In genomic region chr7:100190778-100191177, GRCm38 (mm10) we compare ENCODE assay signal across 8 mouse cellular contexts. TPM values are rescaled to one million over a fixed set of nuclear protein-coding genes. Genes with fewer than 3 reads are reported as not detected.
A peak's percentile ranks its signal among the peaks of the same experiment; 100 is the strongest.
DNase-seq lines count a peak whose midpoint lies in the region; ATAC-seq lines count a peak whose summit lies in the region.

No protein-coding gene starts in this region.

- no peak overlapping the region for H3K27ac ChIP-seq in liver, embryonic 12.5 days
- no peak overlapping the region for H3K27ac ChIP-seq in neural tube, embryonic 14.5 days (ENCODE audit: low read depth, low read length)

- no peaks in the 10 kb centered on the region for H3K4me1 ChIP-seq in liver, embryonic 12.5 days
- H3K4me1 ChIP-seq in neural tube, embryonic 14.5 days (ENCODE audit: control insufficient read depth, insufficient read depth, low read length): no peaks in the 10 kb centered on the region

- H3K36me3 ChIP-seq in liver, embryonic 12.5 days: no peaks in the 10 kb centered on the region
- H3K36me3 ChIP-seq in neural tube, embryonic 14.5 days (ENCODE audit: control insufficient read depth, insufficient read depth, low read length): no peaks in the 10 kb centered on the region

- ATAC-seq in erythroblast, adult 5-6 weeks (replicated peaks; ENCODE audit: low FRiP score, poor library complexity, severe bottlenecking): peak; percentile 75
- ATAC-seq in inflammation-experienced regulatory T-cells, adult 6 months: peak; percentile 54
- 0 out of 2 replicates have a peak, but pooled peaks have one; percentile 37 for ATAC-seq in liver, embryonic 12.5 days
- peak; percentile 66; the same call in 1 of the 2 replicates for ATAC-seq in neural tube, embryonic 14.5 days (ENCODE audit: low read depth)

- H3K27me3 ChIP-seq in liver, embryonic 12.5 days (replicated peaks): peaks cover 12% of the 10 kb centered on the region
- no peaks in the 10 kb centered on the region for H3K27me3 ChIP-seq in neural tube, embryonic 14.5 days (ENCODE audit: control insufficient read depth, insufficient read depth, low read length)

- H3K9ac ChIP-seq in liver, embryonic 12.5 days: no peak overlapping the region
- H3K9ac ChIP-seq in neural tube, embryonic 14.5 days (replicated peaks; ENCODE audit: low read depth, low read length): no peak overlapping the region

- WGBS in liver, embryonic 12.5 days (ENCODE audit: insufficient replicate concordance): 3% methylated on average over 4 of the region's 4 CpGs
- WGBS in neural tube, embryonic 14.5 days: 7% methylated on average over 4 of the region's 4 CpGs

- H3K4me3 ChIP-seq in liver, embryonic 12.5 days: no peak overlapping the region
- no peak overlapping the region for H3K4me3 ChIP-seq in neural tube, embryonic 14.5 days (ENCODE audit: low read depth, low read length)

- DNase-seq in urinary bladder, postnatal 25 days (ENCODE audit: low spot score): peak; percentile 66
- DNase-seq in urinary bladder, postnatal 10 days (ENCODE audit: low spot score): no peak
- peak; percentile 80 for DNase-seq in brain, adult 2 months (ENCODE audit: low read depth, low spot score)
- peak; percentile 37 to 41 for DNase-seq in urinary bladder, postnatal 36 days (ENCODE audit: low spot score in 2 of 2)

- H3K4me2 ChIP-seq in liver, embryonic 12.5 days: no peak overlapping the region
- no peak overlapping the region for H3K4me2 ChIP-seq in neural tube, embryonic 14.5 days (ENCODE audit: low read depth, low read length)

- H3K9me3 ChIP-seq in liver, embryonic 12.5 days (replicated peaks): no peaks in the 10 kb centered on the region
- H3K9me3 ChIP-seq in neural tube, embryonic 14.5 days (ENCODE audit: control insufficient read depth, low read length): no peaks in the 10 kb centered on the region

RNA-seq across cellular contexts. Expression of gene Kcne3, which starts 14.5 kb away (rescaled TPM):
- total RNA-seq in erythroblast, adult 5-6 weeks (2015; ENCODE audit: low replicate concordance): not detected in 2 replicates
- total RNA-seq in erythroblast, adult 5-6 weeks (2017; ENCODE audit: low replicate concordance): 1.8 and 3.7 TPM in 2 replicates
- polyA plus RNA-seq in inflammation-experienced regulatory T-cells, adult 6 months (2017; shearing (Covaris generic)): not detected
- polyA plus RNA-seq in liver, embryonic 12.5 days (2016; fragmentation: Nextera tagmentation; extraction: Ambion mirVana): 3.4 and 4.4 TPM in 2 replicates
- polyA plus RNA-seq in neural tube, embryonic 14.5 days (2014; fragmentation: Nextera tagmentation; extraction: Ambion mirVana): 0.62 TPM in 1 of 2 replicates, not detected in the other

RNA-seq across cellular contexts. Expression of gene Lipt2, which starts 31.7 kb away (rescaled TPM):
- total RNA-seq in erythroblast, adult 5-6 weeks (2015; ENCODE audit: low replicate concordance): 2.9 TPM in 1 of 2 replicates, not detected in the other
- total RNA-seq in erythroblast, adult 5-6 weeks (2017; ENCODE audit: low replicate concordance): 0.26 and 0.98 TPM in 2 replicates
- under 1 TPM in 2 of 3 experiments, not detected in 1; 0.21 to 0.82 TPM for polyA plus RNA-seq in inflammation-experienced regulatory T-cells, adult 6 months (2017; shearing (Covaris generic))
- 8.9 and 10.1 TPM in 2 replicates for polyA plus RNA-seq in liver, embryonic 12.5 days (2016; fragmentation: Nextera tagmentation; extraction: Ambion mirVana)
- 17.6 and 19.1 TPM in 2 replicates for polyA plus RNA-seq in neural tube, embryonic 14.5 days (2014; fragmentation: Nextera tagmentation; extraction: Ambion mirVana)

RNA-seq across cellular contexts. Expression of gene Pgm2l1, which starts 36.4 kb away (rescaled TPM):
- 11.1 and 13.2 TPM in 2 replicates for total RNA-seq in erythroblast, adult 5-6 weeks (2015; ENCODE audit: low replicate concordance)
- 12.7 and 18.4 TPM in 2 replicates for total RNA-seq in erythroblast, adult 5-6 weeks (2017; ENCODE audit: low replicate concordance)
- 1 to 10 TPM; 4.4 to 5.8 (median 4.8) TPM for polyA plus RNA-seq in inflammation-experienced regulatory T-cells, adult 6 months (2017; shearing (Covaris generic))
- polyA plus RNA-seq in liver, embryonic 12.5 days (2016; fragmentation: Nextera tagmentation; extraction: Ambion mirVana): 2.3 and 2.7 TPM in 2 replicates
- 31.0 and 38.5 TPM in 2 replicates for polyA plus RNA-seq in neural tube, embryonic 14.5 days (2014; fragmentation: Nextera tagmentation; extraction: Ambion mirVana)
